Mouse (Mus musculus) CH12.LX (cell line): Measurements from ENCODE around the gene Rbks. TPM values are rescaled to one million over a fixed set of nuclear protein-coding genes. Genes with fewer than 3 reads are reported as not detected.

Experiments used
- DNase-seq: peaks from one replicate; pipeline ENCODE4 v3.0.0-alpha.2; 2013; ENCODE audit errors: extremely low read depth
- H3K27ac ChIP-seq: 2 replicates; pipeline ENCODE4 v1.5.1; 2012; ENCODE audit warnings: low read depth, mild to moderate bottlenecking, control low read depth, moderate library complexity; ENCODE audit not compliant: insufficient read depth
- H3K27me3 ChIP-seq: replicated peaks from 2 replicates; pipeline ENCODE3; 2012; ENCODE audit warnings: inconsistent platforms
- H3K36me3 ChIP-seq, 2 experiments: replicated peaks in 1 of 2; 2 replicates each; pipeline versions ENCODE3 to v1.6.1; 2012; ENCODE audit warnings: inconsistent platforms in 1 of 2, low read length in 1 of 2, mild to moderate bottlenecking in 1 of 2, mixed read lengths in 1 of 2, moderate library complexity in 1 of 2; ENCODE audit not compliant: control insufficient read depth in 1 of 2, insufficient read depth in 1 of 2
- H3K4me1 ChIP-seq, 2 experiments: 2 replicates each; pipeline ENCODE4 v1.6.1; 2012; ENCODE audit warnings: inconsistent platforms in 1 of 2, moderate library complexity in 1 of 2; ENCODE audit not compliant: insufficient read depth in 2 of 2, control insufficient read depth in 1 of 2
- H3K4me2 ChIP-seq: 2 replicates; pipeline ENCODE4 v1.6.1; 2012; ENCODE audit warnings: low read depth, mild to moderate bottlenecking, control low read depth; ENCODE audit not compliant: poor library complexity, insufficient read depth, severe bottlenecking
- H3K4me3 ChIP-seq, 3 experiments: fragments of 150-350 bp in 1 of 3; sonication (generic) in 1 of 3; replicated peaks in 1 of 3; 2 replicates each; pipeline versions ENCODE3 to v1.5.1; 2011 to 2012; ENCODE audit warnings: low read depth in 2 of 3, low read length in 2 of 3, mild to moderate bottlenecking in 2 of 3, moderate library complexity in 2 of 3, control low read depth in 1 of 3, improper control_type of control experiment in 1 of 3, inconsistent platforms in 1 of 3, mixed read lengths in 1 of 3; ENCODE audit not compliant: poor library complexity in 1 of 3
- H3K79me2 ChIP-seq: replicated peaks from 2 replicates; pipeline ENCODE4 v1.6.1; 2012; ENCODE audit warnings: mild to moderate bottlenecking, moderate library complexity; ENCODE audit not compliant: control insufficient read depth, poor library complexity, insufficient read depth, severe bottlenecking; ENCODE audit errors: extremely low read depth
- H3K9ac ChIP-seq: 2 replicates; pipeline ENCODE4 v1.6.1; 2012; ENCODE audit warnings: low read depth, mild to moderate bottlenecking, control low read depth, moderate library complexity; ENCODE audit not compliant: insufficient read depth
- H3K9me3 ChIP-seq: replicated peaks from 2 replicates; pipeline ENCODE3; 2012; ENCODE audit warnings: low read length, inconsistent platforms, mixed read lengths
- CHD1 ChIP-seq: IDR thresholded peaks from 2 replicates; pipeline ENCODE4 v1.6.1; 2012; ENCODE audit warnings: low read depth, low read length, improper control_type of control experiment, inconsistent platforms
- E2F4 ChIP-seq: IDR thresholded peaks from 2 replicates; pipeline ENCODE4 v1.6.1; 2011; ENCODE audit warnings: low read depth, low read length, improper control_type of control experiment; ENCODE audit not compliant: insufficient replicate concordance
- GABPA ChIP-seq: IDR thresholded peaks from 2 replicates; pipeline ENCODE4 v1.6.1; 2012; ENCODE audit warnings: low read depth, low read length, improper control_type of control experiment, inconsistent platforms; ENCODE audit not compliant: insufficient replicate concordance
- HCFC1 ChIP-seq: IDR thresholded peaks from 2 replicates; pipeline ENCODE4 v1.6.1; 2012; ENCODE audit warnings: low read depth, mild to moderate bottlenecking, inconsistent platforms, low read length, improper control_type of control experiment
- IRF4 ChIP-seq: IDR thresholded peaks from 2 replicates; pipeline ENCODE4 v1.6.1; 2014; ENCODE audit warnings: low read depth, mild to moderate bottlenecking, inconsistent platforms, low read length, improper control_type of control experiment
- JUND ChIP-seq: conservative IDR thresholded peaks from 2 replicates; pipeline ENCODE4 v1.6.1; 2011; ENCODE audit warnings: low read depth, low read length, improper control_type of control experiment
- KAT2A ChIP-seq: IDR thresholded peaks from 2 replicates; pipeline ENCODE4 v1.6.1; 2012; ENCODE audit warnings: low read length, improper control_type of control experiment, inconsistent platforms; ENCODE audit not compliant: insufficient replicate concordance
- MAFK ChIP-seq: IDR thresholded peaks from 2 replicates; pipeline ENCODE4 v1.6.1; 2011; ENCODE audit warnings: low read length, improper control_type of control experiment; ENCODE audit not compliant: insufficient replicate concordance
- MAX ChIP-seq: IDR thresholded peaks from 2 replicates; pipeline ENCODE4 v1.6.1; 2011; ENCODE audit warnings: low read length, improper control_type of control experiment
- MEF2A ChIP-seq: IDR thresholded peaks from 2 replicates; pipeline ENCODE4 v1.6.1; 2014; ENCODE audit warnings: low read depth, mild to moderate bottlenecking, inconsistent platforms, low read length, improper control_type of control experiment, borderline replicate concordance
- MXI1 ChIP-seq: IDR thresholded peaks from 2 replicates; pipeline ENCODE4 v1.6.1; 2011; ENCODE audit warnings: mild to moderate bottlenecking, low read depth, low read length, improper control_type of control experiment
- NELFE ChIP-seq: IDR thresholded peaks from 2 replicates; pipeline ENCODE4 v1.6.1; 2011; ENCODE audit warnings: low read depth, low read length, improper control_type of control experiment
- NRF1 ChIP-seq: IDR thresholded peaks from 2 replicates; pipeline ENCODE4 v1.6.1; 2014; ENCODE audit warnings: low read depth, mild to moderate bottlenecking, inconsistent platforms, low read length, improper control_type of control experiment, moderate library complexity
- SMC3 ChIP-seq: IDR thresholded peaks from 2 replicates; pipeline ENCODE4 v1.6.1; 2011; ENCODE audit warnings: low read depth, low read length, improper control_type of control experiment
- TBP ChIP-seq: conservative IDR thresholded peaks from 2 replicates; pipeline ENCODE4 v1.6.1; 2011; ENCODE audit warnings: low read depth, low read length, improper control_type of control experiment
- TCF12 ChIP-seq: IDR thresholded peaks from 2 replicates; pipeline ENCODE4 v1.6.1; 2014; ENCODE audit warnings: low read depth, mild to moderate bottlenecking, inconsistent platforms, low read length, improper control_type of control experiment
- dilution Hi-C: fragments of 300-500 bp; cut with MboI; formaldehyde crosslinking; loops from 2 replicates; pipeline ENCODE4 v1.14.3; 2020; ENCODE audit warnings: low sequenced_read_pairs; ENCODE audit not compliant: extremely low pct_unique_long_range_greater_than_20kb, extremely low pct_ligation_motif_present
- in situ Hi-C: fragments of 300-500 bp; cut with MboI; formaldehyde crosslinking; loops from 3 replicates; pipeline ENCODE4 v1.14.3; 2019; ENCODE audit warnings: low sequenced_read_pairs, low pct_ligation_motif_present, low pct_unique_long_range_greater_than_20kb, mixed read lengths
- polyA plus RNA-seq: library from polyadenylated mRNA; unstranded; fragments of >175 nt; gene quantifications from 2 replicates; pipeline ENCODE4 v1.2.1, GENCODE M21; 2012; ENCODE audit warnings: low read depth; ENCODE audit not compliant: insufficient read length
- total RNA-seq, 2 experiments: library from RNA; depleted of rRNA; stranded (reverse); fragments of 300-350 nt in 1 of 2; fragments of >200 nt in 1 of 2; gene quantifications; 2 replicates each; pipeline ENCODE4 v1.2.3; 2012 to 2014

Rbks gene
- total and polyA plus RNA-seq, 3 experiments, result 3.6 to 9.2 (median 6.8) TPM

GRCm38 (mm10) chr5:31715486-31716150 lies 18.2 kb upstream of the Rbks start:
- no peak overlapping the region for H3K4me2 ChIP-seq
- dilution Hi-C loops (no loop called here), in situ Hi-C loops (no loop called here)
- H3K9ac ChIP-seq, result no peak overlapping the region
- TF ChIP-seq KAT2A (no peak), JUND (no peak), SMC3 (no peak), TBP (no peak), NRF1 (no peak), E2F4 (no peak), HCFC1 (no peak), MXI1 (no peak), MAX (no peak), CHD1 (no peak), TCF12 (no peak), NELFE (no peak)
- peaks cover 6 to 8% of the 10 kb centered on the region in 2 experiments; a peak in 2 of 4 replicates for H3K4me1 ChIP-seq
- H3K9me3 ChIP-seq, result no peaks in the 10 kb centered on the region
- H3K36me3 ChIP-seq, result peaks cover 0 to 13% of the 10 kb centered on the region in 2 experiments
- no peak for DNase-seq
- no peak overlapping the region for H3K4me3 ChIP-seq
- no peaks in the 10 kb centered on the region for H3K79me2 ChIP-seq
- no peaks in the 10 kb centered on the region for H3K27me3 ChIP-seq
- no peak overlapping the region for H3K27ac ChIP-seq

- Histone ChIP-seq H3K9ac (no peak overlapping the region), H3K4me3 (no peak overlapping the region), H3K36me3 (peaks cover 0 to 24% of the 10 kb centered on the region in 2 experiments), H3K9me3 (no peaks in the 10 kb centered on the region), H3K27me3 (no peaks in the 10 kb centered on the region), H3K79me2 (no peaks in the 10 kb centered on the region), H3K4me1 (peaks cover 6 to 8% of the 10 kb centered on the region in 2 experiments; a peak in 2 of 4 replicates), H3K4me2 (no peak overlapping the region), H3K27ac (no peak overlapping the region)
- dilution Hi-C loops, result no loop called here
- TF ChIP-seq GABPA (no peak), MXI1 (no peak), MEF2A (no peak), IRF4 (no peak), MAFK (no peak), HCFC1 (no peak)
- TF ChIP-seq, all 38 proteins: peak for 0
- no peak for DNase-seq
- in situ Hi-C loops, result no loop called here
These were observed 16.4 kb upstream of the Rbks start for GRCm38 (mm10) chr5:31713841-31714264.
